Mouse (Mus musculus): Measurements from ENCODE around the gene Afap1l2.
A peak's percentile ranks its signal among the peaks of the same experiment; 100 is the strongest.

Gene Afap1l2

DNA sequence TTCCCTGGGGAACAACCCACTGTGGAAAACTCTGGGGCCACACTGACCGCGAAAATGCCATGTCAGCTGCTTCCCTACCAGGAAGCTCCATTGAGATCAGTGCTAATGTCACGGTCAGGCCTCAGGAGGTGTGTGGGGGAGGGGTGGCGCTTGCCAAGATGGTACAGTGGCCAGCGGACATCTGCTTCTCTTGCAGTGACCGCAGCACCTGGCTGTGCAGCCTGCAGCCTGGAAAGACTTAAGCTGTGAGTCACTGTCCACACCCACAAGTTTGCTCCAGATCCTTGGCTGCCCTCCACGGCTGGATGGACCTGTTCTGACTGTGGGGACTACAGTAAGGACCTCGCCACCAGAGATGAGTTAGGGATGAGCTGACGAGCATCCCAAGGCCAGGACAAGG is 68.2 kb downstream of the Afap1l2 start:
- no peak for DNase-seq (ENCODE audit: low spot score in 2 of 2)

DNA sequence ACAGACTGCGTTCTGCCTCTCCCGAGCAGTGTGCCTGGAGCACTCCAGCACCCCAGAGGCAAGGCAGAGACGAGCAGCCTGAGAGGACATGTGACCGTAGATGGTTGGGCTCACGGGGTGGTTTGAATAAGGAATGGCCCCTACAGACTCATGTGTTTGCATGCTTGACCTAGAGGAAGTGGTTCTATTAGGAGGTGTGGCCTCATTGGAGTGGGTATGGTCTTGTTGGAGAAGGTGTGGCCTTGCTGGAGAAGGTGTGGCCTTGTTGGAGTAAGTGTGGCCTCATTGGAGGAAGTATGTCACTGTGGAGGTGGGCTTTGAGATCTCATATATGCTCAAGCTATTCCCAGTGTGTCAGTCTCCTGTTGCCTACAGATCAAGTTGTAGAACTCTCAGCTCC is 70.1 kb downstream of the Afap1l2 start:
- DNase-seq (ENCODE audit: low spot score in 2 of 2): no peak

- DNase-seq (ENCODE audit: low spot score in 2 of 2): no peak
Measured at GRCm38 (mm10) chr19:56936253-56936652, 71.8 kb downstream of the Afap1l2 start.

GRCm38 (mm10) chr19:56935777-56936176 is 72.3 kb downstream of the Afap1l2 start:
- DNase-seq (ENCODE audit: low spot score in 2 of 2): peak in 1 of 2 experiments; percentile 37

DNA sequence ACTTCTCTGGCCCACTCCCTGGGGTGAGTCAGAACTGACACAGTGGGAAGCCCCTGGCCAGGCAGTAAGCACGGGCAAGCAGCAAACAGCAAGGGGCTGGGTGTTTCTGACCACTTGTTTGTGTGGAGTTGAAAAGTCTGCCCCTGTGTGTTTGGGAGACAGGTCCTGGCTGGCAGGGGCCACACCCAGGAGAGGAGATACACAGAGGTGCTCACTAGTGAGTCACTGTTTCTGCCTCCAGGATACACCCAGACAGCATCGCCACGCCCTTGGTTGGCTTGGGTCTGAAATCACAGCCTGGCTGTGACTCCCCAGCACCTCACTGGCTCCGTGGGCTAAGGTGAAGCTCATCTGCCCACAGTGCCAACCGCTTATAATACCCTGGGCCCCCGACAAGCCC is 72.9 kb downstream of the Afap1l2 start:
- DNase-seq (ENCODE audit: low spot score in 2 of 2): no peak

DNA sequence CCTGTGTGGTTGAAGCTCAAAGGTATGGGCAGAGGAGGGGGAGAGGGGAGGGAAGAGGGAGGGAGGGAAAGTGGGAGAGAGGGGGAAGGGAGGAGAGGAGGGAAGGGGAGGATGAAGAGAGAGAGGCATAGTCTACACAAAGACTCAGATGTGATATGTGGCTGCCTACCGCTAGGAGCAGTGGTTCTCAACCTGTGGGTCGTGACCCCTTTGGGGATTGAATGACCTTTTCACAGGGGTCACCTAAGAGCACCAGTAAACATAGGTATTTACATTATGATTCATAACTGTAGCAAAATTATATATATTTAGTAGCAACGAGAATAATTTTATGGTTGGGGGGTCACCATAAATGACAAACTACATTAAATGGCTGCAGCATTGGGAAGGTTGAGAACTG is 74.2 kb downstream of the Afap1l2 start:
- no peak for DNase-seq (ENCODE audit: low spot score in 2 of 2)

GRCm38 (mm10) chr19:56930029-56930428 is 78.0 kb downstream of the Afap1l2 start:
- DNase-seq (ENCODE audit: low spot score in 2 of 2): no peak

DNA sequence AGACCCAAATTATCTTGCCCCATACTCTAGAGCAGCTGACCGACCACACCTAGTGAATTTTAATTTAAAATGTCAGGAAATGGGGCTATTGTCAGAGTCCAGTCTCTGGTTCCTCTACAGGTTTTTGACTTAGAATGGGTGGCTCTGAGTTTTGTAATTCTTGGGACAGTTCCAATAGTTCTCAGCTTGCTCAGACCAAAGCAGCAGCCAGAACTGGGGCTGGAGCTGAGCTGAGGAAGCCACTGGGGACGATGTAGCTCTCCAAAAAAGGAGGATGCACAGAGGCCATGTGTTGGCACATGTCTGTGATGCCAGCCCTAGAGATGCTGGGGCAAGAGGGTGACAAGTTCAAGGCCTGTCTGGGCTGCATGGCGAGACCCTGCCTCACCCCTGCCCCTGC is 78.6 kb downstream of the Afap1l2 start:
- no peak for DNase-seq (ENCODE audit: low spot score in 2 of 2)

DNA sequence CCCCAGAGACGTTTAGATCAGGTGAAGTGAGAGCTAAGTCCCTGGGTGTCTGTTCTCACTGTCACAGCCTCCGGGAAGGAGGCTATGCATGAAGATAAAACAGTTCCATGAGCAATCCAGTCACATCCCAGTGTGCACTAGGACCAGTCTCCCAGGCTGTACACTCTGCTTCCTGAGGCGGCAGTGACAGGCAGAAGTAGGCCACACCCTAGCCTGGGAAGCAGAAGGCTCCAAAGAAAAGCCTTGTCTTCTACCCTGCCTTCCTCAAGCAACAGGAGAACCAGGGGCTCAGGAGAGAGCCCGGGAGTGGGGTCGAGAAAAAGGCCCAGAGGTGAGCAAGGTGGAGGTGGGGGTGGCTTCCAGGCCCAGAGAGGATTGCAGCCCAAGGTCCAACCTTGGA is 86.3 kb downstream of the Afap1l2 start:
- DNase-seq (ENCODE audit: low spot score in 2 of 2): no peak

- DNase-seq (ENCODE audit: low spot score in 2 of 2): no peak
Measured at GRCm38 (mm10) chr19:56920232-56920631, 87.8 kb downstream of the Afap1l2 start.

- DNase-seq (ENCODE audit: low spot score in 2 of 2): peak in 1 of 2 experiments; percentile 53
Measured at GRCm38 (mm10) chr19:56919628-56920027, 88.4 kb downstream of the Afap1l2 start.

GRCm38 (mm10) chr19:56915084-56915483 is 92.9 kb downstream of the Afap1l2 start:
- no peak for DNase-seq (ENCODE audit: low spot score in 2 of 2)

GRCm38 (mm10) chr19:56914658-56915057 is 93.4 kb downstream of the Afap1l2 start:
- DNase-seq (ENCODE audit: low spot score in 2 of 2): no peak

- no peak for DNase-seq (ENCODE audit: low spot score in 2 of 2)
Measured at GRCm38 (mm10) chr19:56913761-56914160, 94.3 kb downstream of the Afap1l2 start.

GRCm38 (mm10) chr19:56910561-56910960 is 97.5 kb downstream of the Afap1l2 start:
- DNase-seq (ENCODE audit: low spot score in 2 of 2): no peak

DNA sequence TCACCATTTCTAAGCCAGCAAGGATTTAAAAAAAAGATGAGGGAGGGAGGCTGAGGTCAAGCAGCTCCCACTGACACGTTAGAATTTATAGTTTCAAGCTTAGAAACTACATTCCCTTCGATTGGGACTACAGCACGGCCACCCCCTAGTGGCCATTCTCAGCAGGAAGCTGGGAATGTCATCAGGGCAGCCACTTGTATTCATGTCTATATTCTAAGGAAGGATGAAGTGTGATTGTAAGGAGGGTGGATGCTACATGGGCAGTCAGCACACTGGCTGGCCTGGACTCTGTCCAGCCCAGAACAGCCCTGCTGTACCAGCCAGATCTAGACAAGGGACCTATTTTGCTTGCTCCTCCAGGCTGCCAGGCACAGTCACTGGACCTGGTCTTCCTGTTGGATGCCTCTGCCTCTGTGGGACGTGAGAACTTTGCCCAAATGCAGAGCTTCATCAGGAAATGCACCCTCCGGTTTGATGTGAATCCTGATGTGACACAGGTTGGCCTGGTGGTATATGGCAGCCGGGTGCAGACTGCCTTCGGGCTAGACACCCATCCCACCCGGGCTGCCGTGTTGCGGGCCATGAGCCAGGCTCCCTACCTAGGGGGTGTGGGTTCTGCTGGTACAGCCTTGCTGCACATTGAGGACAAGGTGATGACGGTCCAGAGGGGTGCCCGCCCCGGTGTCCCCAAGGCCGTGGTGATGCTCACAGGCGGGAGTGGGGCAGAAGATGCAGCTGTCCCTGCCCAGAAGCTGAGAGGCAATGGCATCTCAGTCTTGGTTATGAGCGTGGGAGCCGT is 99.4 kb downstream of the Afap1l2 start:
- peak in 1 of 2 experiments; percentile 11 for DNase-seq (ENCODE audit: low spot score in 2 of 2)

DNA sequence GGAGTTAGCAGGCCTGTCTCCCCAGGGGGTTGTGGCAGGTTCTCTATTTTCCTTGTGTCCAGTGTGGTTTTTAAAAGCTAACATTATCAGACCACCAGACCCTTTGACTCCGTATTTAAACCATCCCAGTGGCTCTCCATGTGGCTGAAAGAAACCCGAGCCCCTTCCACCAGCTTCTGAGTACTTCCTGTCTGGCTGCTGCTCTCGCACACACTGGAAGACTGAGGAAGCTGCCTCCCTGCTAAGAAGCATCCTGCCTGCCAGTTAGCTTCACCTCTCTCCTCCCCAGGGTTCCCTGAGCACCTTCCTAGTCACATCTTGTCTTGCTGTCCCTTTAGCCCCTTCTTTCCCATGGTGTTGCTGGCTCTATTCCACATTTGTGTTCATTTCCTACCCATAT is 100.2 kb downstream of the Afap1l2 start:
- DNase-seq (ENCODE audit: low spot score in 2 of 2): no peak

GRCm38 (mm10) chr19:56905395-56905794 is 102.6 kb downstream of the Afap1l2 start:
- DNase-seq (ENCODE audit: low spot score in 2 of 2): no peak

DNA sequence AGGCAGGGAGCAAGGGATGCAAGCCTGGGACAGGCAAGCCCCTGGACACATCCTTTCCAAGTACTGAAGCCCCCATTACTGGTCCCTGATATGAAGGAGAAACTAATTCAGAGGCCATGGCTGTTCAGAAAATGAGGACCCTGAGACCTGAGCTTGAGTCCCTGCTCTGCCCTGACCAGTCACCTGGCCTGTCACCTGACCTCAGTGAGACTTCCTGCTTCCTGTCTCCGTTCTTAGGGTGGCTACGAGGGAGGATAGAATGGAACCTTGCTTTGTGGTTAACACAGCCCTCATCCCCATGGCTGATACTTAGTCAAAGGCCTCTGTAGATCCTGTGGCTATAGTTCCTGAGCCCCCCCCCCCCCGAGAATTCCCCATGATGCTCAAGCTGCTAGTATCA is 103.9 kb downstream of the Afap1l2 start:
- no peak for DNase-seq (ENCODE audit: low spot score in 2 of 2)

GRCm38 (mm10) chr19:56897654-56898053 is 110.4 kb downstream of the Afap1l2 start:
- no peak for DNase-seq (ENCODE audit: low spot score in 2 of 2)

GRCm38 (mm10) chr19:56893326-56893725 is 114.7 kb downstream of the Afap1l2 start:
- no peak for DNase-seq (ENCODE audit: low spot score in 2 of 2)

GRCm38 (mm10) chr19:56892586-56892985 is 115.4 kb downstream of the Afap1l2 start:
- no peak for DNase-seq (ENCODE audit: low spot score in 2 of 2)

- no peak for DNase-seq (ENCODE audit: low spot score in 2 of 2)
Measured at GRCm38 (mm10) chr19:56891438-56891837, 116.6 kb downstream of the Afap1l2 start.

DNA sequence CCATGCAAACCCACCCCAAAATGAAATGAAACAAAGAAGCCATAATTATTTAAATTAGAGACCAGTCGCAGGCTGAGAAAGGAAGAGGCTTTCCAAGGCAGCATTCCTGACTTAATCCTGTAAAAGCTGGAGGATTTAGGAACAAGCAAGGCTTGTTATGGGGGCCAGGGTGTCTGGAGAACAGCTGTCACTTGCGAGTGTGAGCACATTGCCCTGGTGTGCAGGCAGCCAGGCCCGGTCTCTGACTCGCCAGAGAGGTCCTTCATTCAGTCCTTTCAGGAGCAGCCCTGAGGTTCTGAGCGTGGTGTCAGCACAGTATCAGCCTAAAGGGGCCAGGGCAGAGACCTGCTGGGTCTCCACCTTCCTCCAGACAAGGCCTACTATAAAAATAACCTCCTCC is 119.4 kb downstream of the Afap1l2 start:
- no peak for DNase-seq (ENCODE audit: low spot score in 2 of 2)
